Mouse (Mus musculus) forebrain, embryonic 16.5 days (tissue): ENCODE measurements around the gene Elmo1. TPM values are rescaled to one million over a fixed set of nuclear protein-coding genes. Genes with fewer than 3 reads are reported as not detected.

Experiments used
- ATAC-seq: fragments of 200-750 bp; cut with Nextera tagmentation; 2 replicates; pipeline ENCODE4 v1.8.0; 2017; ENCODE audit warnings: mild to moderate bottlenecking, moderate library complexity
- H3K27ac ChIP-seq: fragments of 300-500 bp; sonication (generic); 2 replicates; pipeline ENCODE4 v1.5.1; 2014; ENCODE audit warnings: low read length, control low read depth
- H3K27me3 ChIP-seq: fragments of 300-500 bp; sonication (generic); replicated peaks from 2 replicates; pipeline ENCODE4 v1.6.1; 2014; ENCODE audit warnings: low read length; ENCODE audit not compliant: control insufficient read depth, insufficient read depth
- H3K36me3 ChIP-seq: fragments of 300-500 bp; sonication (generic); 2 replicates; pipeline ENCODE4 v1.6.1; 2014; ENCODE audit not compliant: control insufficient read depth, insufficient read depth
- H3K4me1 ChIP-seq: fragments of 300-500 bp; sonication (generic); replicated peaks from 2 replicates; pipeline ENCODE4 v1.6.1; 2014; ENCODE audit warnings: low read length; ENCODE audit not compliant: control insufficient read depth, insufficient read depth
- H3K4me2 ChIP-seq: fragments of 300-500 bp; sonication (generic); 2 replicates; pipeline ENCODE4 v1.6.1; 2014; ENCODE audit warnings: mild to moderate bottlenecking, low read length, control low read depth
- H3K4me3 ChIP-seq: fragments of 300-500 bp; sonication (generic); replicated peaks from 2 replicates; pipeline ENCODE4 v1.5.1; 2014; ENCODE audit warnings: mild to moderate bottlenecking, low read length, control low read depth
- H3K9ac ChIP-seq: fragments of 300-500 bp; sonication (generic); replicated peaks from 2 replicates; pipeline ENCODE4 v1.6.1; 2014; ENCODE audit warnings: low read depth, low read length, control low read depth
- H3K9me3 ChIP-seq: fragments of 300-500 bp; sonication (generic); 2 replicates; pipeline ENCODE4 v1.6.1; 2016; ENCODE audit warnings: low read length; ENCODE audit not compliant: control insufficient read depth
- WGBS: fragments of 180-500 bp; shearing (Covaris S2); extraction: QIAGEN DNeasy Blood & Tissue Kit; methylation state at CpG from one replicate; pipeline ENCODE4 v1.1.7; 2014; 5-methylcytosine and 5-hydroxymethylcytosine counted together
- polyA plus RNA-seq: library from polyadenylated mRNA; unstranded; fragments of >200 nt; fragmentation: Nextera tagmentation; extraction: Ambion mirVana; gene quantifications from 2 replicates; pipeline ENCODE4 v1.2.1, GENCODE M21; 2015

The Elmo1 gene
- polyA plus RNA-seq, 1 experiment from 2014 or later: 42.4 TPM

DNA sequence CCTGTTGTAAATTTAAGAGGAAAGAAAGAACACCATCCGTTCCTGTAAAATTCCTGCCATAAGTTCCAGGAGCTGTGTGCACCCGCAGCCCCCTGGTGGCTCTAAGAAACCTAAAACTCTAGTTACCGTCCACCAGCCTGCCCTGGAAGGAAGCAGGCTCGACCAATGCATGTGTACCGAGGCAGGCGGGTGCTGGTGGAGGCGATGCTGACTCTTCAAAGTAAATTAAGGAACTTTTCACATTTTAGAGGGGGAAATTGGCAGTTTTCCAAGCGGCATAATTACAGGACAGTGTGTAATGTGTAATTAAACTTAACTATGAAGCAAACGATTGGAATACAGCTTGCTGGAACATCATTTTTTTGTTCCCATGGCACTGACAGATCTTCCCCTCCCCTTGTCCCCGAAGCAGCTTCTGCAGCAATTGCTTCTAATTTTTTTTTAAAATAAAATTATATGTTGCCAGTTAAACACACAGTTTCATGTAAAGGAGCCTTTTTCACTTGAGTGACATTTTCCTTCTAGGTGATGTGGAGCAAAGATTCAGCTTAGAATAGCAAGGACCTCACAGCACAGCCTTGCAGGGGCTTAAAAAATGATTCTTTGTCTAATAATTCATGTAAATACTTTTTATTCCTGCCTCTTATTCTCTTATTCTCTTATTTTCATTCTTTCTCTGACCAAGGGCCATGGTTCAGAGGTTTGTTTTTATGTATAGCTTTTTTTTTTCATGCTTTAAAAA, 263.6 kb downstream of the Elmo1 start:
- peak overlapping the region; percentile 93 for H3K27ac ChIP-seq
- H3K36me3 ChIP-seq: no peaks in the 10 kb centered on the region
- no peaks in the 10 kb centered on the region for H3K9me3 ChIP-seq
- H3K4me3 ChIP-seq: no peak overlapping the region
- 5% methylated on average over 10 of the region's 10 CpGs for WGBS
- peak; percentile 89 for ATAC-seq
- H3K4me1 ChIP-seq: peaks cover 28% of the 10 kb centered on the region
- H3K27me3 ChIP-seq: no peaks in the 10 kb centered on the region
- H3K9ac ChIP-seq: peak overlapping the region; percentile 26; the same call in 1 of the 2 replicates
- H3K4me2 ChIP-seq: peak overlapping the region; percentile 31

DNA sequence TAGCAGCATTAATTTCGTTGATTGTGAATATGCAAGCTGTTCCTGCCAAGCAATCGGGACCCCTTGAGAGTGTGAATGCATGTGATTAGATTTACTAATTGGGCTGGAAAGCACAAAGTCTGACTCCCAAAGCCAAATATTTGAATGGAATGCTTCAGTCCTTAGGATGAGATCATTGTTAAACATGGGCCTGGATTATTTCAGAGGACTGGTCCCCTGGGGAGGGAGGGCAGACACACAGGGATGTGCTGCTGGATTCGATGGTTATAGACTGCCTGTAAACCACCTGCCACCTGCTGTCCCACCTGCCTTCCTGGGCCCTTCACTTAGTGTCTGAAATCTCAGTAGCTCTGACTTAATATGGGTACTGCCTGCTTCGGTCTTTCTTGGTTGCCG, 264.2 kb downstream of the Elmo1 start:
- Histone ChIP-seq H3K27ac (peak overlapping the region; percentile 93), H3K4me3 (no peak overlapping the region), H3K4me1 (peaks cover 28% of the 10 kb centered on the region), H3K9me3 (no peaks in the 10 kb centered on the region), H3K36me3 (no peaks in the 10 kb centered on the region), H3K9ac (peak overlapping the region; percentile 31; the same call in 1 of the 2 replicates), H3K4me2 (peak overlapping the region; percentile 31), H3K27me3 (no peaks in the 10 kb centered on the region)
- 1% methylated on average over 5 of the region's 5 CpGs for WGBS
- peak; percentile 90 for ATAC-seq

DNA sequence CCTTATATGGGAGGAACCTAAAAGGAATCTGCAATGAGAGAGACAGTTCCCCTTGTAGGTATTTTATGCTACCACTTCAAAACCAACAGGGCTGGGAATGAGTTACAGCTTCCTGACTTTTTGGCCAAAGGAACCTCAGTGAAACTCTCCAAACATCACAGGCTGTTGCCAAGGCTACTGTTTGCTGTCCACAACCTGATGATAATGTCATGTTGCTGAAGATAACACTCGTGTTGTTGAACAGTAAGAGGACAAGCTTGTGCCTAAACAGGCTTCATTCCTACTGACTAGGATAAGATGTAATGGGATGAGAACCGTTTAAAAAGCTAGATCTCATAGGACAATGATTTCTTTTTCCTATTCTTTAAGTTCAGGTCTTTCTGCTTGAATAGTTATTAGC, 272.1 kb downstream of the Elmo1 start:
- Histone ChIP-seq H3K9me3 (peaks cover 2% of the 10 kb centered on the region; the same call in 1 of the 2 replicates), H3K36me3 (no peaks in the 10 kb centered on the region), H3K4me3 (no peak overlapping the region), H3K9ac (no peak overlapping the region), H3K27ac (no peak overlapping the region), H3K4me2 (no peak overlapping the region), H3K4me1 (no peaks in the 10 kb centered on the region), H3K27me3 (no peaks in the 10 kb centered on the region)
- ATAC-seq: no peak
- 72% methylated on average over 2 of the region's 2 CpGs for WGBS

GRCm38 (mm10) chr13:20365828-20366593, 275.6 kb downstream of the Elmo1 start:
- no peak overlapping the region for H3K9ac ChIP-seq
- no peaks in the 10 kb centered on the region for H3K36me3 ChIP-seq
- no peaks in the 10 kb centered on the region for H3K9me3 ChIP-seq
- H3K4me1 ChIP-seq: peaks cover 4% of the 10 kb centered on the region; the same call in 1 of the 2 replicates
- no peak for ATAC-seq
- H3K4me3 ChIP-seq: no peak overlapping the region
- 75% methylated on average over 7 of the region's 7 CpGs for WGBS
- H3K4me2 ChIP-seq: no peak overlapping the region
- no peaks in the 10 kb centered on the region for H3K27me3 ChIP-seq
- no peak overlapping the region for H3K27ac ChIP-seq

DNA sequence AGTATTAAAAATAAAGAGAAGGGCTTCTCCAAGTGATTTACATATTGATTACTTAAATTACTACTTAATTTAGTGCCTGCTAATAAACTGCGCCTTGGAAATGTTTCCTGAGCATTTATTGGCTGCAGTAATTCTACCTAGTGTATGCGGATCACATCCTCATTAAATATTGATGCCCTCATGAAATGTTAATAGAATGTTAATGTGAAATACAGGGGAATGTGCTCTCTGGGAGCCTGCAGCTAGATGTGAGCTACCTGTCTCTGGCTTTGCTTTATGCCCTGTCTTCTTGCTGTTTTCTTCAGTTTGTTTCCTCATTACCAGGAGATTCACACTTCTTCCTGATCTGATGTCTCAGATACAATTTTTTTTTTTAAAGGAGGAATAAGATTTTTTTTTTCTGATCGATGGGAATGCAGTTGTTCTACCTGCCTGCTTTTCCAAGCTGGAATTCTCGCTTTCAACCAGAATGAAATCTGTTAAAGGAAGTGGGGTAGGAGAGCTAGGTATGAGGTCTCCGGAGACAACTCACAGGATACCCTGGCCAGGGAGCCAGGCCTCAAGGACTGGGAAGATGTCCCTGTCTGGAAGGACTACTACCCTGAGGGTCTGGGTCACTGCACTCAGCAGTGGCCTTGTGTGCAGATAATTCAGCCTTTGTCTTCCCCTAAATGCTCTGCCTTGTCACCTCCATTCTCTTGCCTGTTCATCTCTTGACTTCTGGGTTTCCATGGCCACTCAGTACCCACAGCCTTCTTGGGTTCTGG, 279.8 kb downstream of the Elmo1 start:
- no peaks in the 10 kb centered on the region for H3K36me3 ChIP-seq
- WGBS: 77% methylated on average over 5 of the region's 5 CpGs

GRCm38 (mm10) chr13:20371501-20371900, 281.1 kb downstream of the Elmo1 start:
- WGBS: 91% methylated on average over 6 of the region's 6 CpGs
- Histone ChIP-seq H3K9me3 (no peaks in the 10 kb centered on the region), H3K27me3 (no peaks in the 10 kb centered on the region), H3K36me3 (no peaks in the 10 kb centered on the region), H3K9ac (no peak overlapping the region), H3K27ac (no peak overlapping the region), H3K4me2 (no peak overlapping the region), H3K4me1 (peaks cover 4% of the 10 kb centered on the region; the same call in 1 of the 2 replicates), H3K4me3 (no peak overlapping the region)
- ATAC-seq: no peak

More for the DNA sequence above, 279.8 kb downstream of the Elmo1 start:
- Histone ChIP-seq H3K4me1 (peaks cover 4% of the 10 kb centered on the region; the same call in 1 of the 2 replicates), H3K4me3 (no peak overlapping the region), H3K4me2 (no peak overlapping the region), H3K9me3 (no peaks in the 10 kb centered on the region), H3K27ac (0 out of 2 replicates have a peak overlapping the region, but pooled peaks have one; percentile 9), H3K27me3 (no peaks in the 10 kb centered on the region), H3K9ac (no peak overlapping the region)
- peak; percentile 57 for ATAC-seq

DNA sequence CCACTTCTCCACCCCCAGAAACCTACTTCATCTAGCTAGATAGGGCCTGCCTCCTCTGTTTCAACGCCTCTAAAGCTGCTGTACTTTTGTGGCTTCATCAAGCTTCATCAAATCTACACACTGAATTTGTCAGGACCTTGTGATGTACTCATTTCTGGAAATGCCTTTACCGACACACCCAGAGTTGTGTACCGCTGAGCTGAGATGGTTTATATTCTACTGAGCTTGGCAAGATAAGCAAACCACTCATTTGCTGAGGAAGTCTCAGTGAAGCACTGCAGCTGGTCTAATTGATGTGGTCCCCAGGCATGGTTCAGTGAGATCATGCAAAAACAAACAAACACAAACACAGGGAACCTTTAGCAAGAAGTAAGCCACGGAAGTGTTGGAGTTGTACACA, 281.9 kb downstream of the Elmo1 start:
- WGBS: 66% methylated on average over 4 of the region's 4 CpGs
- H3K4me2 ChIP-seq: no peak overlapping the region
- no peak for ATAC-seq
- H3K36me3 ChIP-seq: no peaks in the 10 kb centered on the region
- H3K27me3 ChIP-seq: no peaks in the 10 kb centered on the region
- H3K27ac ChIP-seq: no peak overlapping the region
- no peak overlapping the region for H3K4me3 ChIP-seq
- no peaks in the 10 kb centered on the region for H3K9me3 ChIP-seq
- no peak overlapping the region for H3K9ac ChIP-seq
- H3K4me1 ChIP-seq: peaks cover 4% of the 10 kb centered on the region; the same call in 1 of the 2 replicates

GRCm38 (mm10) chr13:20378869-20379268, 288.5 kb downstream of the Elmo1 start:
- H3K4me1 ChIP-seq: no peaks in the 10 kb centered on the region
- H3K4me3 ChIP-seq: no peak overlapping the region
- no peak overlapping the region for H3K4me2 ChIP-seq
- ATAC-seq: no peak
- H3K36me3 ChIP-seq: no peaks in the 10 kb centered on the region
- H3K27ac ChIP-seq: no peak overlapping the region
- H3K27me3 ChIP-seq: no peaks in the 10 kb centered on the region
- no peak overlapping the region for H3K9ac ChIP-seq
- 80% methylated on average over 8 of the region's 8 CpGs for WGBS
- no peaks in the 10 kb centered on the region for H3K9me3 ChIP-seq

GRCm38 (mm10) chr13:20383875-20384274, 293.5 kb downstream of the Elmo1 start:
- Histone ChIP-seq H3K4me3 (no peak overlapping the region), H3K4me2 (no peak overlapping the region), H3K27ac (no peak overlapping the region), H3K4me1 (no peaks in the 10 kb centered on the region), H3K36me3 (no peaks in the 10 kb centered on the region), H3K9me3 (no peaks in the 10 kb centered on the region), H3K9ac (no peak overlapping the region), H3K27me3 (no peaks in the 10 kb centered on the region)
- ATAC-seq: no peak
- 94% methylated on average over 1 of the region's 1 CpGs for WGBS
